Mouse (Mus musculus): ENCODE results near the gene Slc37a1. TPM values are rescaled to one million over a fixed set of nuclear protein-coding genes. Genes with fewer than 3 reads are reported as not detected.
"Not testable (repeated sequence)": the region's sequence is repeated elsewhere in the genome, so short reads cannot be mapped to it uniquely, and the experiment has no call there.

Gene Slc37a1
- polyA plus RNA-seq, 1 experiment from 2014 or later: 2.4 TPM

GRCm38 (mm10) chr17:31342191-31342590 lies 55.6 kb downstream of the Slc37a1 start:
- Histone ChIP-seq H3K27ac (ENCODE audit: low read length) (no peak overlapping the region), H3K27me3 (ENCODE audit: control insufficient read depth, insufficient read depth, low read depth, low read length) (no peaks in the 10 kb centered on the region), H3K4me2 (ENCODE audit: low read depth, low read length) (no peak overlapping the region), H3K4me3 (ENCODE audit: low read depth, low read length) (no peak overlapping the region), H3K9me3 (replicated peaks; ENCODE audit: control insufficient read depth, low read length) (no peaks in the 10 kb centered on the region), H3K36me3 (ENCODE audit: control insufficient read depth, insufficient read depth) (no peaks in the 10 kb centered on the region), H3K9ac (ENCODE audit: low read depth, low read length) (no peak overlapping the region), H3K4me1 (ENCODE audit: control insufficient read depth, low read depth, low read length) (no peaks in the 10 kb centered on the region; the same call in 1 of the 2 replicates)
- ATAC-seq (ENCODE audit: low read depth): no peak
- 67% methylated on average over 6 of the region's 6 CpGs for WGBS (ENCODE audit: insufficient replicate concordance)

DNA sequence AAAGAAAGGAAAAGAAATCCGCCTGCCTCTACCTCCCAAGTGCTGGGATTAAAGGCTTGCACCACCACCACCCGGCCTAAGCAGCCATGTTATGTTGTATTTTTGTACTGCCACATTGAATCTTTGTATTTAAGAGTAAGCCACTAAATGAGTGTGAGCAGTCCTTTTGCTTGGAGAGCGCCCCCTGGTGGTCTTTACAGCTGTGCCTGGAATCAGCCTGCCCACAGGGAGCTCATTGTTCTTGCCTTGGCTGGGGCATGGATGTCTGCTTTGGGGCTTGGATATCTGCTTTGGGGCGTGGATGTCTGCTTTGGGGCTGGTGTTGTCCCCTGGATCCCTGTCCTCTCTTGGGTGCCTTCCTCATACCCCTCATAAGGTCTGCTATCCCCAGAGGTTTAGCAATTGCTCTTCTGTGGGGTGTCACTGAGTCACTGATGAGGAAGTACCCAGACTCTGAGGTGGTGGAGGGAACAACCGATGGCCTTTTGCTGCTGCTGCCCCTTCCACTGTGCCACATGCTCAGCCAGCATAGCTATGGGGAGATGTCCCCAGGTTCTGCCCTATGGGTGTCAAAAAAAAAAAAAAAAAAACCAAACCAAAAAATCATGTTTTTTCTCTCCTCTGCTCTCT lies 57.7 kb downstream of the Slc37a1 start:
- H3K4me2 ChIP-seq (ENCODE audit: low read depth, low read length): no peak overlapping the region
- WGBS (ENCODE audit: insufficient replicate concordance): 14% methylated on average over 5 of the region's 5 CpGs
- no peaks in the 10 kb centered on the region for H3K9me3 ChIP-seq (replicated peaks; ENCODE audit: control insufficient read depth, low read length)
- no peak for ATAC-seq (ENCODE audit: low read depth)
- no peak overlapping the region for H3K27ac ChIP-seq (ENCODE audit: low read length)
- H3K9ac ChIP-seq (ENCODE audit: low read depth, low read length): no peak overlapping the region
- no peak overlapping the region for H3K4me3 ChIP-seq (ENCODE audit: low read depth, low read length)
- no peaks in the 10 kb centered on the region for H3K27me3 ChIP-seq (ENCODE audit: control insufficient read depth, insufficient read depth, low read depth, low read length)
- H3K4me1 ChIP-seq (ENCODE audit: control insufficient read depth, low read depth, low read length): no peaks in the 10 kb centered on the region; the same call in 1 of the 2 replicates
- no peaks in the 10 kb centered on the region for H3K36me3 ChIP-seq (ENCODE audit: control insufficient read depth, insufficient read depth)

DNA sequence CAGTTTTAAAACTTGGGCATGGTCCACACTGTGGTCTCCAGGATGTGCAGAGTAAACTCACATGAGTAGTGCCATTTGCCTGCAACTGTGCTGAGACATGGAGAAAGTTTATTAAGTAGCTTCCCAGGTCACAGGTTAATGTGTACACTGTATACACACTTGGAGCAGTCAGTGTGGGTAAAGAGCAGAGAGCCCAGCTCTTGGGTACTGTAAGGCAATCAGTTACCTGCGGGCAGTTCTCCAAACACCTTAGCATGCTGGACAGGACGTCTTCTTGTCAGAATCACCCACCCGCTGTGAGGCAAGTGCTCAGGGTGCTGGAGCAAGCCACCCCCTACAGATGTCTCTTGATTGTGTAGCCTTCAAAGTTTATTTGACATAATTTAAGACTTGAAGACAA lies 58.2 kb downstream of the Slc37a1 start:
- no peak overlapping the region for H3K4me2 ChIP-seq (ENCODE audit: low read depth, low read length)
- no peaks in the 10 kb centered on the region; the same call in 1 of the 2 replicates for H3K4me1 ChIP-seq (ENCODE audit: control insufficient read depth, low read depth, low read length)
- H3K9ac ChIP-seq (ENCODE audit: low read depth, low read length): no peak overlapping the region
- 75% methylated on average over 3 of the region's 3 CpGs for WGBS (ENCODE audit: insufficient replicate concordance)
- no peaks in the 10 kb centered on the region for H3K36me3 ChIP-seq (ENCODE audit: control insufficient read depth, insufficient read depth)
- no peak for ATAC-seq (ENCODE audit: low read depth)
- no peaks in the 10 kb centered on the region for H3K9me3 ChIP-seq (replicated peaks; ENCODE audit: control insufficient read depth, low read length)
- no peak overlapping the region for H3K27ac ChIP-seq (ENCODE audit: low read length)
- no peak overlapping the region for H3K4me3 ChIP-seq (ENCODE audit: low read depth, low read length)
- no peaks in the 10 kb centered on the region for H3K27me3 ChIP-seq (ENCODE audit: control insufficient read depth, insufficient read depth, low read depth, low read length)

DNA sequence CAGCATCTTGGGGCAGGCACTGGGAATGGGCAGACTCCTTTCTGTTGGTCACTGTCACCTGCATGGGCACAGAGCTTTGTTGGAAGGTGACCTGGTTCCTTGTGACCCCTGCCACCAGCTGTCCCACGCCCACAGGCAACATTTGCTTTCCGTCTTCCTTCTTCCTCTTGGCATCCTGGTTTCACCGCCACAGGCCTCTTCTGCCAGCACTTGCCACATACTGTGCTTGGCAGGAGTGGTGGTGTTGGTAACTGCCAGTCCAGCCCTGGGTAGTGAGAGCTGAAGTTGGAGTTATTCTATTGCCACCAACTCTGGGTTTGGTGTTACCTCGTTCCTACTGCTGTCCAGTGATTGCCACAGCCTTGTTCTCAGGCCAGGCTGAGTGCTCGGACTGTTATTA lies 61.5 kb downstream of the Slc37a1 start:
- Histone ChIP-seq H3K9ac (ENCODE audit: low read depth, low read length) (no peak overlapping the region), H3K36me3 (ENCODE audit: control insufficient read depth, insufficient read depth) (no peaks in the 10 kb centered on the region), H3K4me3 (ENCODE audit: low read depth, low read length) (no peak overlapping the region), H3K27ac (ENCODE audit: low read length) (no peak overlapping the region), H3K4me1 (ENCODE audit: control insufficient read depth, low read depth, low read length) (no peaks in the 10 kb centered on the region; the same call in 1 of the 2 replicates), H3K27me3 (ENCODE audit: control insufficient read depth, insufficient read depth, low read depth, low read length) (no peaks in the 10 kb centered on the region), H3K9me3 (replicated peaks; ENCODE audit: control insufficient read depth, low read length) (no peaks in the 10 kb centered on the region), H3K4me2 (ENCODE audit: low read depth, low read length) (no peak overlapping the region)
- no peak for ATAC-seq (ENCODE audit: low read depth)
- WGBS (ENCODE audit: insufficient replicate concordance): 54% methylated on average over 5 of the region's 5 CpGs

DNA sequence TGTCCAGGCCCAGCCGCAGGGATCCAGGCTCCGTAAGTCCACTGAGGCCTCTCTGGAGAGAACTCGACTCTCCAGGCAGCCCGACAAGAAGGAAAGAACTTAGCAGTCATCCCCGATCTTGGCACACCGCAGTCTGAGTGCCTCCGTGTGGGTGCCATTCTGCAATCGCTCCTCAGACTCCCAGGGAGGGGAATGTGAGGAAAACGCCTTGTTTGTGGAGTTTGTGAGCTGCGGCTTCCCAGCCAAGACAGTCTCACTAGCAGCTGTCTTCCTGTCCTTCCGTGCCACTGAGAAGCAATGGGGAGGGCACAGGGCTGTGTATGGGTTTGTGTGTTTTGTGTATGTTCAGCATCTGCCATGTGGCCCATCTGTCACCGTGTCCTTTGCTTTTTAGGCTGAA lies 62.8 kb downstream of the Slc37a1 start:
- no peak overlapping the region for H3K27ac ChIP-seq (ENCODE audit: low read length)
- 76% methylated on average over 12 of the region's 12 CpGs for WGBS (ENCODE audit: insufficient replicate concordance)
- H3K4me1 ChIP-seq (ENCODE audit: control insufficient read depth, low read depth, low read length): no peaks in the 10 kb centered on the region; the same call in 1 of the 2 replicates
- H3K9me3 ChIP-seq (replicated peaks; ENCODE audit: control insufficient read depth, low read length): no peaks in the 10 kb centered on the region
- H3K9ac ChIP-seq (ENCODE audit: low read depth, low read length): no peak overlapping the region
- no peaks in the 10 kb centered on the region for H3K36me3 ChIP-seq (ENCODE audit: control insufficient read depth, insufficient read depth)
- H3K4me3 ChIP-seq (ENCODE audit: low read depth, low read length): no peak overlapping the region
- no peak overlapping the region for H3K4me2 ChIP-seq (ENCODE audit: low read depth, low read length)
- no peaks in the 10 kb centered on the region for H3K27me3 ChIP-seq (ENCODE audit: control insufficient read depth, insufficient read depth, low read depth, low read length)
- no peak for ATAC-seq (ENCODE audit: low read depth)

- Histone ChIP-seq H3K36me3 (ENCODE audit: control insufficient read depth, insufficient read depth) (no peaks in the 10 kb centered on the region), H3K4me3 (ENCODE audit: low read depth, low read length) (no peak overlapping the region), H3K4me1 (ENCODE audit: control insufficient read depth, low read depth, low read length) (no peaks in the 10 kb centered on the region), H3K27me3 (ENCODE audit: control insufficient read depth, insufficient read depth, low read depth, low read length) (no peaks in the 10 kb centered on the region), H3K4me2 (ENCODE audit: low read depth, low read length) (no peak overlapping the region), H3K9me3 (replicated peaks; ENCODE audit: control insufficient read depth, low read length) (no peaks in the 10 kb centered on the region), H3K9ac (ENCODE audit: low read depth, low read length) (no peak overlapping the region), H3K27ac (ENCODE audit: low read length) (no peak overlapping the region)
- WGBS (ENCODE audit: insufficient replicate concordance): 70% methylated on average over 8 of the region's 8 CpGs
- ATAC-seq (ENCODE audit: low read depth): no peak
These were observed 65.4 kb downstream of the Slc37a1 start for GRCm38 (mm10) chr17:31351984-31352383.

DNA sequence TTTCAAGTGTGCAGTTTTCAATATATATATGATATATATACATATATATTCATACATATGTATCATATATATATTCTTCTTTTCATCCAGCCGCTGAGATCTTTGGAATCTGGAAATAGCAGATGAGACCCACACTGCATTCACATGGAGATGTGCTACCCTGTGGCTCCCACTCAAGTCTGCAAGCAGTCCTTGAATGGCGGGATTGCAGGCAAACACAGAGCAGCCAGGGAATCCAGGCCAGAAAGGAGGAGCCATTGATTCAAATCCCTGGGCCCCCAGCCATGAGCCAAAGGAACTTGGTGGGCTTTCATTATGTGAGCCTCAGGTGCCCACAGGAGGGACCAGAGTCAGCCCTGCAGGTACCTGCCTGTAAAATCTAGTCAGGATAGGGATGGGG lies 66.7 kb downstream of the Slc37a1 start:
- Histone ChIP-seq H3K4me1 (ENCODE audit: control insufficient read depth, low read depth, low read length) (no peaks in the 10 kb centered on the region), H3K4me3 (ENCODE audit: low read depth, low read length) (no peak overlapping the region), H3K27me3 (ENCODE audit: control insufficient read depth, insufficient read depth, low read depth, low read length) (no peaks in the 10 kb centered on the region), H3K4me2 (ENCODE audit: low read depth, low read length) (no peak overlapping the region), H3K36me3 (ENCODE audit: control insufficient read depth, insufficient read depth) (no peaks in the 10 kb centered on the region), H3K27ac (ENCODE audit: low read length) (no peak overlapping the region), H3K9ac (ENCODE audit: low read depth, low read length) (no peak overlapping the region), H3K9me3 (replicated peaks; ENCODE audit: control insufficient read depth, low read length) (no peaks in the 10 kb centered on the region)
- no peak for ATAC-seq (ENCODE audit: low read depth)
- 59% methylated on average over 2 of the region's 2 CpGs for WGBS (ENCODE audit: insufficient replicate concordance)

GRCm38 (mm10) chr17:31354684-31355083 lies 68.1 kb downstream of the Slc37a1 start:
- not testable (repeated sequence) for H3K9me3 ChIP-seq (replicated peaks; ENCODE audit: control insufficient read depth, low read length); H3K4me2 ChIP-seq (ENCODE audit: low read depth, low read length); H3K27ac ChIP-seq (ENCODE audit: low read length); H3K27me3 ChIP-seq (ENCODE audit: control insufficient read depth, insufficient read depth, low read depth, low read length); H3K4me1 ChIP-seq (ENCODE audit: control insufficient read depth, low read depth, low read length); H3K4me3 ChIP-seq (ENCODE audit: low read depth, low read length); H3K9ac ChIP-seq (ENCODE audit: low read depth, low read length); H3K36me3 ChIP-seq (ENCODE audit: control insufficient read depth, insufficient read depth); ATAC-seq (ENCODE audit: low read depth)
- 53% methylated on average over 3 of the region's 3 CpGs for WGBS (ENCODE audit: insufficient replicate concordance)

- Histone ChIP-seq H3K27ac (ENCODE audit: low read length) (no peak overlapping the region), H3K27me3 (ENCODE audit: control insufficient read depth, insufficient read depth, low read depth, low read length) (no peaks in the 10 kb centered on the region), H3K4me3 (ENCODE audit: low read depth, low read length) (no peak overlapping the region), H3K4me2 (ENCODE audit: low read depth, low read length) (no peak overlapping the region), H3K4me1 (ENCODE audit: control insufficient read depth, low read depth, low read length) (no peaks in the 10 kb centered on the region), H3K9ac (ENCODE audit: low read depth, low read length) (no peak overlapping the region), H3K9me3 (replicated peaks; ENCODE audit: control insufficient read depth, low read length) (no peaks in the 10 kb centered on the region), H3K36me3 (ENCODE audit: control insufficient read depth, insufficient read depth) (no peaks in the 10 kb centered on the region)
- WGBS (ENCODE audit: insufficient replicate concordance): 53% methylated on average over 7 of the region's 8 CpGs
- no peak for ATAC-seq (ENCODE audit: low read depth)
These were observed 69.4 kb downstream of the Slc37a1 start for GRCm38 (mm10) chr17:31355792-31356502.
